Mouse (Mus musculus): ENCODE results near the gene Mob3a.

Gene Mob3a

DNA sequence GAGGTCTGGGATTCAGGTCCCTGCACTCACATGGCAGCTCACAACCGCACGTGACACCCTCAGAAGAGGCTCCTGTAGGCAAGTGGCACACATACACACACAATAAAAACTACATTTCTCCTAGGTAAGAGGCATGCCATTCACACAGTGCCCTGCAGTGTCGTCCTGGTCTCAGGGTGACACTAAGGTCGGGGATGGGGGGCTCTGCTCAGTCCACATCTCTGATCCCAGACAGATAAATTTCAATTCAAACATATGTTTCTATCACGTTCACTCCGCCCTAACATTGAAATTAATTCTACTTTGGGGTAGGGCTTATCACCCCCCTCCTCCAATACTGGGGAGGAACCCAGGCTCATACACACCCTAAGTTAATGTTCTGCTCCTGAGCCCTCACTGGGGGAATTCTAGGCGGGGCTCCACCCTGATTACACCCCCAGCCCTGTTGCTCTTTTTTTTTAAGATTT lies 1.7 kb downstream of the Mob3a start:
- no peak for DNase-seq (ENCODE audit: low read depth)

GRCm38 (mm10) chr10:80698605-80699004 lies 3.2 kb downstream of the Mob3a start:
- no peak for DNase-seq (ENCODE audit: low read depth)

- DNase-seq (ENCODE audit: low read depth) = peak; percentile 34
Observed at GRCm38 (mm10) chr10:80697812-80698211, 4.0 kb downstream of the Mob3a start.

DNA sequence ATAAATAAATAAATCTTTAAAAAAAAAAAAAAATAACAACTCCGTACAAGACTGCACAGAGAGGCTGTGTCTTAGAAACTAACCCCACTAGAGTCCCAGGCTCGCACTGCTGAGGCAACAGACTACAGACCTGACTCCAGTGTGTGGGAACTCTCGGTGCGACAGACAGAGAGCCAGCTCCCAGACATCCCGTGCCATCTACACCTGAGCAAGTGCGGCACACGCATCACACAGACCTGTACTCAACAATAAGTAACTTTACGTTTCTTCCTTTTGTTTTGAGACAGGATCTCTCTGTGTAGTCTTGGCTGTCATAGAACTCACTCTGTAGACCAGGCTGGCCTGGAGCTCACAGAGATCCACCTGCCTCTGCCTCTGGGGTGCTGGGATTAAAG lies 4.4 kb downstream of the Mob3a start:
- peak; percentile 51 for DNase-seq (ENCODE audit: low read depth)

GRCm38 (mm10) chr10:80696502-80697392 lies 5.0 kb downstream of the Mob3a start:
- DNase-seq (ENCODE audit: low read depth) = no peak

GRCm38 (mm10) chr10:80695801-80696501 lies 5.8 kb downstream of the Mob3a start:
- DNase-seq (ENCODE audit: low read depth) = peak; percentile 72

- DNase-seq (ENCODE audit: low read depth) = peak; percentile 93
Observed at GRCm38 (mm10) chr10:80695186-80695585, 6.6 kb downstream of the Mob3a start.

DNA sequence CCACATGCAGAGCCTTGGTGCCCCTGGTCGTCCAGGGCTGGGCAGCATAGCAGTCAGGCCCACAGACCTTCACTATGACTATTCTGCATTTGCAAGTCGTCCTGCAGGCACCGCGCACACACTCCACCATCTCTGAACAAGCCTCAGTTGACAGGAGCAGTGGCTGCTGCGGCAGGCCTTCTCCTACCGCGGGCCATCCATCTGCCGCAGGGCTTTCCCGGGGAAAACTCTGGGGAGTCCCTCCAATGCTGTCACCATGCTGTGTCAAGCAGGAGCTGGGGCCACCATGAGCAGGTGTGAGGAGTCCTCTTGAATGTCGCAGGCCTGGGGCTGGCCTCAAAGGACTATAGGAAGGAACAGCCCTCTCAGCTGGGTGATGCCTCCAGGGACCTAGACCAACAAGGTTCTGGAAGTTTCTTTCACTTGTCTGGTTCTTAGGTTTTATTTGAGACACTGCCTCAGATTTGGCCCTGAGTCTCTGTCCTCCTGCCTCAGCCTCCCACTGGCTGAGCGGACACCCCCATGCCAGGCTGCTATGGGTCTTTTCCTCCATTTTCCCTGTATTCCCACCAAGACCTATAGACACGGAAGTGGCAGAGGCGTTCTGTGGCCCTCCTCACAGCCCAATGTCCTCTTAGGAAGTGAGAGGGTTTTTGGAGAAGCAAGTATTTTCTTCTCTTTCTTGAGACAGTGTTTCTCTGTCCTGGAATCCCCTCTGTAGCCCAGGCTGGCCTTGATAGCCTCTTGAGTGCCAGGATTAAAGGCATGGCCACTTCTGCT lies 7.4 kb downstream of the Mob3a start:
- peak; percentile 39 for DNase-seq (ENCODE audit: low read depth)

- DNase-seq (ENCODE audit: low read depth) = peak; percentile 23
Observed at GRCm38 (mm10) chr10:80693401-80694045, 8.3 kb downstream of the Mob3a start.

DNA sequence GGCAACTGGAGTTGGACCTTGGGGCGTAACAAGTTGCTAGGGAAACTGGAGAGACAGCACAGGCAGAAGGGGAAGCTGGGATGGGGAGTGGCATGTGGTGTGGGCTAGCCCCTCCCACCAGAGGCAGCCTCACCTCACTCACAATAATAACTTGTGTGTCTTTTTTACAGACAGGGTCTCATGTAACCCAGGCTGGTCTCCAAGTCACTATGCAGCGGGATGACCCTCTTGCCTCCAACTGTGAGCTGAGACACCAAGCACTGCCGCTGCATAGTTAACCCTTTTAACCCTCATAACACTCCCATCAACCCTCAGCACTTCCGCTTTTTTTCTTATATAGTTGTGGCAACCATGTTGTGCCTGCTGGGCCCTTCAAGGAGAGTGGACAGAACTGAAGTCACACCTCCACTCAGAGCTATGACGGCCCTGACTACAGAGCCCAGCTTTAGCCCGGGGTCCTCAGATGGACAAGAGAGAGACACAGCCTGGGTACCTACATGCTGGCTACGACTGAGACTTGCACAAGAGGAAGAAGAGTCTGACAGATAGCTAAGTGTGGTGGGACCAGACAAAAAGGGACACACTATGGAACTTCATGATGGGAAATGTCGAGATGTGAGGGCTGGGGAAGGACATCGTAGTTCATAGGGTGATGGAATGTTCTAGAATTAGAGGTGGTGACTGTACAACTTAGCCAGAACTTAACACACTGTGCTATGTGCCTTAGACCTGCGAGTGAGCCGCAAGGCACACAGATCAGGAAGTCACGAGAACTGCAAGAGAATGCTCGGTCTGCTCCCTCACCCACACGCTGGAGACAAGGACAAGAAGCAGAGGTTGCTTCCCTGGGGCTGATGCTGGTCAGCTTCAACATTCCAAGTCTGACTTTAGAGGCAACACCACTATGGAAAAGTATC lies 9.3 kb downstream of the Mob3a start:
- DNase-seq (ENCODE audit: low read depth) = peak; percentile 72

DNA sequence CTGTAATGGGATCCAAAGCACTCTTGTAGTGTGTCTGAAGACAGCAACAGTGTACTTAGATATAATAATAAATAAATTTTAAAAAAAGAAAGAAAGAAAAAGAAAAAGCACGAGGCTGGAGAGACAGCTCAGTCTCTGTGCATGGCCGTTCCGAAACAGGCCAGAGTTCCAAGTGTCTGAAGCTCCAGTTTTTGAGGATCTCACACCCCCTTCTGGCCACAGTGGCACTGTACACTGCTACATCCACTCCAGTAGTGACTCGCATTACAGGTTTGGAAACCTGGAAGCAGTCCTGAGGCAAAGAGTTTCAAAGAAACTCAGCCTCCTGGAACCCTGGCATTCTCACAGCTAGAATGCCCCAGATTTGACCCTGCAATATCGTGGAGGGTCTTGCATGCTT lies 13.9 kb downstream of the Mob3a start:
- DNase-seq (ENCODE audit: low read depth) = peak; percentile 83

- DNase-seq (ENCODE audit: low read depth) = no peak
Observed at GRCm38 (mm10) chr10:80686617-80687016, 15.2 kb downstream of the Mob3a start.

DNA sequence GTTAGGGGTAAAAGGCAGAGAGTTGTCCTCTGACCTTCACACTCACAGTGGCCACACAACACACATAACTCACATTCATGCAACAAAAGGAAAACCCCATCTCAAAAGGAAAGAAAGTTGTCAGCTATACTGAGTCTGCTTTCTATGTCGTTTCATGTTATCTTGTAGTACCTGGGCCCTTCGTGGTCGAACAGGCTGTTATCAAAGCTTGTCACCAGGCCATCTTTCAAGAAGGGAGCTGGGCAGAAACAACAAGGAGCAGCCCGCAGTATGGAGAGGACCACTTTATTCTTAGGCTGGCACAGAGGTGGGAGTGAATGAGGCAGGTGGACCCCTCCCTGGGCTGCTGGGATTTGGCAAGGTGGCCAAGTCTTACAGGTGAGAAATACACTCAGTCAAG lies 16.8 kb downstream of the Mob3a start:
- no peak for DNase-seq (ENCODE audit: low read depth)

GRCm38 (mm10) chr10:80684214-80684613 lies 17.6 kb downstream of the Mob3a start:
- DNase-seq (ENCODE audit: low read depth) = peak; percentile 88

DNA sequence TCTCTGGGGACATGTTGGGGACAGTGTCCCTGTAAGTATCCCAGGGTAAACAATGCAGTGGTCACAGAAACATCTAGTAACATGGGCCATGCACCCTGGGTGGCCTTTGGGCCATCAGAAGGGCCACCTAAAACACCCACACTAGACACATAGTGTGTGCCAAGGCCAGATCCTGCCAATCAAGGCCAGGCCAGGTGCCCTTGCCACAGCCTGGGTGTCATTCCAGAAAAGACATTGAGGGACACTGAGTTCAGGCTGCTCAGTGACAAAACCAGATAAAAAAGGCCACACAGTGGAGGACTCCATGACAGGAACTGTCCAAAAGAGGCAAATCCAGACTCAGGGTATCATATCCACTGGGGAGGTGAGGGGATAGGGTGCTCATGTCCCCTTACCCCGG lies 18.1 kb downstream of the Mob3a start:
- no peak for DNase-seq (ENCODE audit: low read depth)

DNA sequence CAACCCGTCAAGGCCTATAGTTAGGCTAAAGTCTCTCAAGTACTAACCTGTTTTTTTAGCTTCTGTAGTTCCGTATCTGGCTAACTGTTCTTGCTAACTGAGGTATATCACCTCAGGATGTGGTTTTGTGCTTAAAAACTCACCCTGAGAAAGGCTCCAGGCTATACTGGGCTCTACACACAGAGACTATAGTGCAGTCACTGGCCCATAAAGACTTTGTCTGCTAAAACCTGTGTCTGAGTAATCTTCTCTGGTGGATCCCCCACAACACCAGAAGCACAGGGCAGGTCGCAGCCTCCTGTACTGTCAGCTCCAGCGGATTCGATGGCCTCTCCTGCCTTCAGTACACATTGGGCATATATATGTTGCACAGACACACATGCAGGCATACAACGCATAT lies 19.8 kb downstream of the Mob3a start:
- DNase-seq (ENCODE audit: low read depth) = peak; percentile 81

DNA sequence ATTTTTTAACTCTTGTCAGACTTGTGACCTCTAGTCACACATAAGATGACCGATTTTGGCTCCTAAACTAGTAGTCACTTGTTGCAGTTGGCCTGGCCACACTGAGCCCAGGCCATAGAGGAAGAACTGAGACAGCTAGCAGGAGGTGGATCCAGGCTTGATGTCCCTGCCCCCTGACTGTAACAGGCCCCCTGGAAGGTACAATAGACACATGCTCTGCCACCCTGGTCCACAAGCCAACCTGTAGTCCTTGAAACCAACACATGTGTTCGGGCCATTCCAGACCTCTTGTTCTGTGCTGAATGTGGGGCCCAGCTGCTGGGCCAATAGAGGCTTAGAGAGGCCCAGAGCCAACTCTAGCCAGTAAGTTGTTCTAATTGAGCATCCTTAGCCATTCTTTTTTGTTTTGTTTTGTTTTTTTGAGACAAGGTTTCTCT lies 21.5 kb downstream of the Mob3a start:
- DNase-seq (ENCODE audit: low read depth) = no peak

DNA sequence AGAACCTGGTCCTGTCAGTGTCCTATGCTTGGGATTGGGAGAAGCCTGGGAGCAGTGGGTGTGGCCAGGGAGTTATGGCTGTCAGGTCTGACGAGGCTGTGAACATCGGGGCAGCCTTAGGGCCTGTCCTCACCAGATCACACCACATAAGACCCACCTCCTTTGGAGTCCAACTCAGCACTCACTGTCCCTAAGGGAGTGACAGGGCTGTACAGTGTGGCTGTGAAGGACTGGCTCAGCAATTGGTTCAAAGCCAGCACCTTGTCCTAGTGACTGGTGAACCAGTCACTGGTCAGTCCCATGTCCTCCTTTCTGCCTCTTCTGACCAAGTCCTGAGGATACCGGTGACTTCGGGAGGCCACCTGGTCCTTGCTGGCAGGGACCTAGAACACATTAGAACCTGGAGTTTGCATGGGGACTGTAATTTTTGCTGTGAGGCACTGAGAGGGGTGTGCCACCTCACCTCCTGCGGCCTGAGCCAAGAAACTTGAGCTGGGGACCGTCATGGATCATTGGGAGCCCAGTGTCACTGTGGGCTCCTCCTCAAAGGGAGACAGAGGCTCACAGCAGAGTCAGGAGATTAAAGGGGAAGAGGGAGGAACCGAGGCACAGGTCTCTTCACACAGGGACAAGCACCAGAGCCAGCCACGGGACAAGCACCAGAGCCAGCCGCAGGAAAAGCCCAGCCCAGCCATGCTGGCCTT lies 22.1 kb downstream of the Mob3a start:
- DNase-seq (ENCODE audit: low read depth) = no peak

DNA sequence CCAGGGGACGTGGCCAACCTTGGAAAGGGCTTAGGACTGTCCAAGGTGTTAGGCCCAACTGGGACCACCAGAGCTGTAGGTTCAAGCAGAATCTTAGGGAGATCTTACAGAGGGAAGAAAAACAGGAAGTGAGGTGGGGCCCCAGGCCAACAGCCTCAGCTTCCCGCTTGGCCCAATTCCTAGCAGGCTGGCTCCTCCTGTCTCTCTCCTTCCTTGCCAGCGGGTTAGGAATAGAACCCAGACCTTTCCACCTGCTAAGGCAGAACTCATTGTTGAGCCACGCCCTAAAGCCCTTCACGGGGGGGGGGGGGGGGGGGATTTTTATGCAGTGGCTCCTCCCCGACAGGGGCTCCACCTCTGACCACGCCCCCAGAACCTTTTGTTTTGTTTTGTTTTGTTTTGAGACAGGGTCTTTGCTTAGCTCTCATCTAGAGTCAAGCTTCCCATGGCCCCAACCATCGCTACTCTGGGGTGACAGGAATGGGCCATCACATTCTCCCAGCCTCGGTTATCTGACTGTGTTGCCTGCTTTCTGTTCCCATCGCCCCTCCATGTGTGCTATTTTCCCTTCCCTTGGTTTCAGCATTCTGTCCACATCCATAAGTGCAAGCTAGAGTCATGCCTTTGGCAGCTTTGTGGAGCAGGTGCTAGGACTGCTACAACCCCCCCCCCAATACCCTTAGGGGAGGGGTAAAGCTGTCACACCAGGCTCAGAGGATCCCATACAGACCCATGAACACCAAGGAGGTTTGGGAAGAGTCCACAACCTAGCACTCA lies 23.0 kb downstream of the Mob3a start:
- peak; percentile 61 for DNase-seq (ENCODE audit: low read depth)
